ENCODE assay signal across 26 mouse cellular contexts in the genomic region with DNA sequence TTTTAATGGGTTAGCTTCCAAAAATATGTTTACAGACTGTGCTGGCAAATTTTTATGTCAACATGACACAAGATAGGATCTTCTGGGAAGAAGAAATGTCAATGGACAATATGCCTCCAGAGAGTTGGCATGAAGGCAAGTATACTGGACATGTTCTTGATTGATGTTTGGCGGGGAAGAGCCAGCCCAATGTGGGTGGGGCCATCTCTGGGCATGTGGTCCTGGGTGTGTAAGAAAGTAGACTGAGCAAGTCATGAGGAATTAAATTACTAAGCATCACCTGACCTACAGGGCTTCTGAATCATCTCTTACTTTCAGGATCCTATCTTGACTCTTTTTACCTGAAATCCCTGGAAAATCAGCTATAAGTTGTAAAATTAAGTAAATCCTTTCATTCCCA.
DNase-seq lines count a peak whose midpoint lies in the region; ATAC-seq and TF ChIP-seq lines count a peak whose summit lies in the region.
"Had no signal": no experiment of that assay in that cellular context is flagged by ENCODE, and none has a peak within 500 bp of the region (broad histone marks: within the 10 kb centered on the region; RNA-seq: fewer than 3 reads in every experiment).

No protein-coding gene starts in this region.

- H3K27me3 ChIP-seq in liver, adult 2 months (ENCODE audit: control insufficient read depth, insufficient read depth, low read length), result no peaks in the 10 kb centered on the region
- H3K27me3 ChIP-seq in liver, embryonic 12.5 days (replicated peaks), result no peaks in the 10 kb centered on the region
- H3K27me3 ChIP-seq: CH12.LX; embryonic facial prominence, embryonic 13.5 days; embryonic facial prominence, embryonic 15.5 days; forebrain, embryonic 12.5 days had no signal

- H3K36me3 ChIP-seq in liver, adult 2 months (ENCODE audit: control insufficient read depth, insufficient read depth, low read length), result no peaks in the 10 kb centered on the region
- no peaks in the 10 kb centered on the region for H3K36me3 ChIP-seq in liver, embryonic 12.5 days
- H3K36me3 ChIP-seq: embryonic facial prominence, embryonic 13.5 days; embryonic facial prominence, embryonic 15.5 days; forebrain, embryonic 10.5 days; forebrain, embryonic 12.5 days; G1E had no signal

- TF ChIP-seq POLR2A in liver, adult 2 months (IDR thresholded peaks at IDR 0.05; ENCODE audit: extremely low read depth, insufficient read depth, low read length), result no peak

- H3K9ac ChIP-seq in liver, adult 2 months (ENCODE audit: low read depth, low read length), result no peak overlapping the region
- no peak overlapping the region for H3K9ac ChIP-seq in liver, embryonic 12.5 days
- H3K9ac ChIP-seq: embryonic facial prominence, embryonic 13.5 days; embryonic facial prominence, embryonic 15.5 days; forebrain, embryonic 12.5 days had no signal

- no peaks in the 10 kb centered on the region for H3K9me3 ChIP-seq in liver, embryonic 12.5 days (replicated peaks)
- H3K9me3 ChIP-seq: embryonic facial prominence, embryonic 13.5 days; embryonic facial prominence, embryonic 15.5 days; forebrain, embryonic 10.5 days; forebrain, embryonic 12.5 days had no signal

- ATAC-seq in liver, embryonic 12.5 days, result no peak
- ATAC-seq: CD4-positive, CD25-positive, alpha-beta regulatory T cell, adult 4 months; forebrain, embryonic 14.5 days; forebrain, embryonic 16.5 days had no signal

- H3K27ac ChIP-seq in liver, adult 2 months (replicated peaks; ENCODE audit: insufficient read depth, low read depth, low read length), result no peak overlapping the region
- no peak overlapping the region for H3K27ac ChIP-seq in liver, embryonic 12.5 days
- H3K27ac ChIP-seq: embryonic facial prominence, embryonic 13.5 days; embryonic facial prominence, embryonic 15.5 days; forebrain, embryonic 10.5 days; forebrain, embryonic 12.5 days had no signal

- H3K79me2 ChIP-seq in liver, adult 2 months (ENCODE audit: control insufficient read depth, insufficient read depth, low read length), result no peaks in the 10 kb centered on the region

- H3K4me1 ChIP-seq in liver, adult 2 months (ENCODE audit: control insufficient read depth, insufficient read depth, low read length), result no peaks in the 10 kb centered on the region
- no peaks in the 10 kb centered on the region for H3K4me1 ChIP-seq in liver, embryonic 12.5 days
- H3K4me1 ChIP-seq: embryonic facial prominence, embryonic 13.5 days; embryonic facial prominence, embryonic 15.5 days; forebrain, embryonic 10.5 days; forebrain, embryonic 12.5 days had no signal

- no peak overlapping the region for H3K4me2 ChIP-seq in liver, embryonic 12.5 days
- H3K4me2 ChIP-seq: embryonic facial prominence, embryonic 13.5 days; embryonic facial prominence, embryonic 15.5 days; forebrain, embryonic 12.5 days had no signal

- no peak overlapping the region for H3K4me3 ChIP-seq in liver, adult 2 months (ENCODE audit: insufficient read depth, low read depth, low read length)
- no peak overlapping the region for H3K4me3 ChIP-seq in liver, embryonic 12.5 days
- H3K4me3 ChIP-seq: embryonic facial prominence, embryonic 13.5 days; embryonic facial prominence, embryonic 15.5 days; erythroblast, embryonic 14.5 days; forebrain, embryonic 10.5 days; forebrain, embryonic 12.5 days had no signal

- DNase-seq in liver, adult 2 months (ENCODE audit: extremely low read depth, low read depth, low spot score), result peak; percentile 2
- peak; percentile 81 for DNase-seq in 3134 (ENCODE audit: extremely low read depth, insufficient read length, low spot score)
- peak; percentile 8 for DNase-seq in NIH3T3 (ENCODE audit: low read depth)
- no peak for DNase-seq in layer of hippocampus, postnatal 14 days (ENCODE audit: low spot score in 2 of 2)
- DNase-seq: adrenal gland, adult 2 months; adrenal gland, postnatal 10 days; adrenal gland, postnatal 25 days; B cell, adult 2 months; cerebellum, adult 11 months; cerebellum, adult 18-20 months; cerebellum, adult 8-10 months; cerebellum, adult 9-11 months; cerebellum, postnatal 14 days; cerebellum, postnatal 36 days; embryo, embryonic 11 days had no signal

- WGBS in liver, adult 2 months, result 89% methylated on average over 1 of the region's 1 CpGs
- 54% methylated on average over 1 of the region's 1 CpGs for WGBS in liver, embryonic 12.5 days (ENCODE audit: insufficient replicate concordance)

- no peak for TF ChIP-seq CTCF in liver, adult 2 months (IDR thresholded peaks at IDR 0.05; ENCODE audit: low read depth, low read length)

Comparison
In these comparisons a context has a peak if more than half of its experiments do, and no peak if none do; other contexts are left out.
1. DNase-seq: peak in liver, adult 2 months (single experiment), 3134 (single experiment) and NIH3T3 (single experiment); none in layer of hippocampus, postnatal 14 days (0 of 2).